Mouse (Mus musculus) bone marrow, adult 2 months (tissue): ENCODE data around the gene Slc10a3.

ENCODE experiments used
- CTCF ChIP-seq: fragments of 200-500 bp; IDR thresholded peaks from 2 replicates; pipeline ENCODE4 v1.5.1; 2011; ENCODE audit warnings: low read length, control low read depth; ENCODE audit not compliant: control insufficient read depth, insufficient read depth
- POLR2A ChIP-seq: fragments of 200-500 bp; IDR thresholded peaks from 2 replicates; pipeline ENCODE4 v1.6.1; 2011; ENCODE audit warnings: low read depth, mild to moderate bottlenecking, control low read depth, low read length, borderline replicate concordance; ENCODE audit not compliant: control insufficient read depth

DNA sequence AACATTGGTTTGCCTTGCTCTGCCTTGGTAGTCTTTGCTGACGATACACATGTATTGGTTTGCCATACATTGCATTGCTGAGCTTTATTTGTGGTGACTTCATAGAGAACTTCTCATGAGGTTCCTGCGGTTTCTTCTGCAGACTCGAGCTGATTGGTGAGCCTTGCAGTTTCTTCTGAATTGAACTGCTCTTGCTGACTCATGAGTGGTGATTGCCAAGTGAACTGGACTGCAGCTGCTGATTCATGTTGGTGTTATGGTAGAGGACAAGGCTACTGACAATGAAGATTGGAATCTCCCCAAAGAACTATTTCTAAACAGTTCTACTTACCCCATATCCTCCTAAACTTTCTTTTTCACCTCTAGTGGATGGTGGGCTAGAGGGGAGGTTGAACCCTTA, 27.0 kb upstream of the Slc10a3 start:
- TF ChIP-seq CTCF (no peak), POLR2A (no peak)
